Mouse (Mus musculus): Measurements from ENCODE around the gene Flrt1.

Flrt1 gene

DNA sequence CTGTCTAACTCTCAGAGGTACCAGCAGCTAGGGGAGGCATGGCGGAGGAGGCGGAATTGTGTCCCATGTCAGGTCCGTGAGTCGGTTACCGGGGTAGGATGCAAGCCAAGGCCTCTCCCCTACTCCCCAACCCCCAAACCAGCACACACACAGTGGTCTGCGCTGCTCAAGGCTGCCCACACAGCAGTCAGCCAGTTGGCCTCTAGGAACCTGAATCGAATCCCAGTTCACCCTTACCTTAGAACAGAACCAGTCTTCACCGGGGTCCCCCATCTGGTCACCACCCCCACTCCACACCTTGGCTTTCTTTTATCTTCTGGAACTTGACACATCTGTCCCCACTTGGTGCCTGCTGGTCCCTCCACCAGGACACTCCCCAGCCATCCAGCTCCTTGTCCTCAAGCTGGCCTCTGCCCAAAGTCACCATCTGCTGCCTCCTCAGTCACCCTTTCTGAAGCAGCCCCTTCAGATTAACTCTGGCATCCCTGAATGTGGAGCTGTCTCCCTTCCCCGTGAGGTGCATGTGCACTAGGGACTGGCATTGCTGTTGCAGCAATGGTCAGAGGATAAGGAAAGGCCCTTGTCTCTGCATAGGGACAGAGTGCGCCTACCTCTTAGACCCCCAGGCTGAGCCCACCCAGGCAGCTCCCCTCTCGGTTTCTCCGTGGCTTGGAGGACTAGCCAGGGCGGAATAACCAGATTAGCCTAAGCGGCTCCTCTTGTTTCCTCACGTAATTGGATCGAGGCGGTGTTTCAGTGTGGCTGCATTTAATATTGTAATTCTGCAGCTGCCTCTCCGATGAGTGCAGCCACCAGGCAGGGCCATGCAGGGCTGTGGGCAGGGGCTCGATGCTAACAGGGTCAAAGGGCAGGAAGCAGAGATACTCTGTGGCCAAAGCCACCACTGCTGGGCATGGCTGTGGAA, 23.3 kb upstream of the Flrt1 start:
- no peak for DNase-seq

GRCm38 (mm10) chr19:7126933-7127332, 21.4 kb upstream of the Flrt1 start:
- DNase-seq, result no peak

DNA sequence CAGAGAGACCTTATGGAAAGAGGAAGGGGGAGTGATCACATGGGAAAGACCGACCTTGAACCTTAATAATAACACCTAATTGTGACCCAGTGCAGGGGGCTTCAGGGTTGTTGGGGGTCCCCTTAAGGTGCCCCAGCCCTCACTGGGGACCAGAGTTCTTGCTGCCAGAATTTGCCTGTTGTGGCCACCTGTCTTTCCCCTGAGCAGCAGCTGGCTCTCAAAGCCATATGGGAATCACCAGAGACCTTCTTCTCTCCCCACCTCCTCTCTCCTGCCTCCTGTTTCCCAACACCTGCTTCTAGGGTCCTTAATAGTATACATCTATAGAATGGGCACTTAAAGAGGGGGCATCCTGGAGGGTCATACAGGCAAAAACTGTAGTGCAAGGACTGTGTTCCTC, 20.7 kb upstream of the Flrt1 start:
- no peak for DNase-seq

DNA sequence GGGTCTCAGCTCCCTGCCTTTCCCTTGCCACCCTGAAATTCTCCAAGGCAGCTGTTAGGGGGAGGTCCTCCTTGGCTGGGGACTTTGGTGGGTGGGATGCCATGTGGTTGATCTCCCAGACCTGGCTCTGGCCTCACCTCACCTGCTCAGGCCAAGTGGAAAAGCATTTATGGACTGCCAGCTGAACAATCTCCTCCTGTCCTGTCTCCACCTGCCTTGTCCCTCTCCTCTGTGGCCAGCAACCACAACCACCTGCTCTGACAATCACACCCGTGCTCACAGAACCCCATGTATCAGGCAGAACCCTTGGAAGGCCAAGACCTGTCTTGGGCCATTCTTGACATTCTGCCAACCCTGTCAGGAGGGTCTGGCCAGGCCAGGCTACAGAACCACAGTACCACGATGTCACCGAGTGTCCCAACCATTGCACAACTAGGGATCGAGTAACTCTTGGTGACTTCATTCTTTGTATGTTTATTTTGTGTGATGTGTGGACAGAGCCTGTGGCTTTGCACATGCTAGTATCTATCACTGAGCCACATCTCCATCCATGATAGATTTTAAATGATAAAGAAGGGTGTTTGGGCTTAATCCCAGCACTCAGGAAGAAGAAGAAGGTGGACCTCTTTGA, 20.1 kb upstream of the Flrt1 start:
- no peak for DNase-seq

DNA sequence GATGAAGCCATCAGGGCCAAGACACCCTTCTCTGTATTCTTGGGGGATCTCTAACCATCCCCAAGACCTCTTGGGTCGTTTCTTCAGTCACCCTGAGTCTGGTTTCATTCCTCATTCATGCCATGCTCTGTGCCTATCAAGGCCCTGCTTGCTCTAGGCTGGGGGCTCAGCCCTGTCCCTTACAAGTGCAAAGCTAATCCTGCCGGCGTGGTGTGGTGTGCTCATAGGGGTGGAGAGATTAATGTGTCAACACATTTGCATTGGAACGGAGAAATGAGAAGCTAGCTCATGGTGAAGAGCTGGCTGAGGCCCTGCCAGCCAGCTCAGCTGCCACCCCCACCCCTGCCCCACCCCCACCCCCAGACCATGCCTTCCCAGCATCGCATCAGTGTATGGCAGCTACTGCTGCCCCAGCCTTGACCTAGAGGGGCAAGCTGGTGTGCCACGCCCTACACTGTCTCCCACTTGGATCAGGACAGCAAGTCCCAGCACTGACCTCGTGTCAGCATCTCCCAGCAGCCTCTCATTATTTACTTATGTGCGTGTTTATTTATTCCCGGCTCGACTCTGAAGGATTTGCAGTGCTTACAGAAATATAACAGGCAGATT, 17.3 kb upstream of the Flrt1 start:
- DNase-seq, result no peak

DNA sequence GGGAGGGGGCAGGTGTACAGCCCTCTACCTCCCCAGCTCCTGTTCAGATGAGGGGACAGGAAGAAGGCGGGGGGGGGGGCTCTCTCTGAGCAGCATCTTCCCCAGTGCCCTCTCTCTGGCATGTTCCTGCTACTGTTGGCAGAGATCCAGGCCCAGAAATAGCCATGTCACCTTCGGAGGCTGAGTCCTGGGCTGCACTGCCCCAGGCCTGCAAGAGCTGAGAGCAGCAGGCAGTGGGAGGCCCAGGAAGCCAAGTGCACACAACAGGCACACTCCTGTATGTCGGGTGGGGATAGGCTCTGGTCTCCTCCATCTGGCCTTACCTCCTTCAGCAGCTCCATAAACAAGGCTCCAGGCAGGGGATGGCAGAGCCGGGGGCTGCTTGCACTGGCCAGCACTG, 16.7 kb upstream of the Flrt1 start:
- no peak for DNase-seq

GRCm38 (mm10) chr19:7121252-7121651, 15.7 kb upstream of the Flrt1 start:
- DNase-seq, result no peak

- DNase-seq, result peak; percentile 76
Observed at GRCm38 (mm10) chr19:7117653-7118307, 12.3 kb upstream of the Flrt1 start.

GRCm38 (mm10) chr19:7117141-7117540, 11.6 kb upstream of the Flrt1 start:
- DNase-seq, result peak; percentile 80

DNA sequence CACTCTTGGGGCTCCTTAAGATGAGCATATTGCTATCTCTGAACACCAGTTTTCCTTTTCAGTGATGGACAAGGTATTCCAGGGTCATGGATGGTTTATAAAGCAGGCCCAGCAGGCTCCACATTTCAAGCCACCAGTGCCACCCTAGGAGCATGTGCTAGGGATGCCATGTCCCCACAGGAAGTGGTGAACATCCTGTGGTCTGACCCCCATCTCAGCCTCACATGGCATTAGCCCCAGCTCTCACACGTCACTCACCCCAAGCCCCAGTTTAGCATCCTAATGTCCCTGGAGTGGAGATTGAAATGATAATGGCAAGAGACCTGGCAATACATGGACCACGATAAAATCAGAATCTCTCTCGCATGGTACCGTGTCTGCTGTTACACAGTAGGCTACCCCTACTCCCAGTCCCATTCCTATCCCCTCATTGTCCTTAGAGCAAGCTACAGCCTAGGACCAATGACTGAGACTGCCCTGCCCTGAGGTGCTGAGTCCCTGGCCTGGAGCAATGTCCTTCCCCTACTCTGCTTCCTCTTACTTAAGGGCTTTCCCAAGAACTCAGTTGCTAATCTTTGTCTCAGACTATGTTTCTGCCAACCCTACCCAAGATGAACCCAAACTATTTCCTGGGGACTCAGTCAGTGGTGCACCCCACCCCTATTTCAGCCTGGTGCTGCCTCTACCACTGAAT, 10.7 kb upstream of the Flrt1 start:
- DNase-seq, result no peak

DNA sequence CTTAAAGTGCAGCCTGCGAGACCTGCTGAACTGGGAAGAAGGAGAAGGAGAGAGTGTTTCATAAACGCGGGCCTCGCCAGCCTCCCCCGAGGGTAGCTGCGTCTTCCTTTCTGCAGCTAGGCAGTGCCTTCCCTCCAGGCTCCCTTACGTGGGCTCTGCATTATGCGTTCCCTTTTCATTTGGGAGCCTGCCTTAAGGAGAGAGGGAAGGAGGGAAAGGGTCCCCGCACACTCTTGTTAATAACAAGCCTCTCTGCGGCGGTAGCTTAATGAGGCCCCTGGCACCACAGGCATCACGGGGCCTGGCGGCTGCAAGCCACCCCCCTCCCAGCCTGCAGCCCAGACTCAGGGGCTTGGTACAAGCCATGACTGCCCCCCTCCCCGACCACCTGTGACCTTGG, 8.0 kb upstream of the Flrt1 start:
- DNase-seq, result no peak

DNA sequence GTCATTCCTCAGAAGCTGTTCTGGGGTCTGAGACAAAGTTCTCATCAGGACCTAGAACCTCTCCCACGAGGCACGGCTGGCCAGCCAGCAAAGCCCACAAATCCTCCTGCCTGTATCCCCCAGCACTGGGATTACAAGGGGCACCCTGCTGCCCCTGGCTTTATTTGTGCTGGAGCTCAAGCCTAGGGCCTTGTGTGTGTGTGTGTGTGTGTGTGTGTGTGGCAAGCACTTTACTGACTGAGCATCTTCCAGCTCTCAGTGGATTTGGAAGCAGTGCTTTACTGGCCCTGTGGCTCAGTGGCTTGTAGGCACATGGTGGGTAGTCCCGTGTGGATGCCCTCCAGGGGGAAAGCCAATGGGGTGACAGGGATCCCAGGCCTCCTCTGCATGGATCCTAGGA, 7.1 kb upstream of the Flrt1 start:
- no peak for DNase-seq

GRCm38 (mm10) chr19:7111710-7112109, 6.2 kb upstream of the Flrt1 start:
- DNase-seq, result no peak

DNA sequence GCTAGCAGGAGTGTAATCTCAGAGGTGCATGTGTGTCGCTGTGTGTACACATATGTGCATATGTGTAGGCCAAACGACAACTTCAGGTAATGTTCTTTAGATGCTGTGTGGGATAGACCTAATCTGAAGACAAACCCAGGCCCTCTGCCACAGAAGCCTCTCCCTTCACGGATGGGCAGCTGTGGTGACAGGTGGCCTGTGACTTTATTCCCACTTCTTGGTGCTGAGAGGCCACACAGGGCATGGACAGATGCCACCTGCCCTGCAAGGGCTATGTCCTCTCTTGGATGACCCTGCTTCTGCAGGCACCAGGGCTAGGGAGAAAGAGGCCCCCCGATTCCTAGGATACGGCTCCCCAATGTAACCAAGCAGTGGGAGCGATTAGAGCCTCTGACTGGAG, 5.8 kb upstream of the Flrt1 start:
- DNase-seq, result no peak

DNA sequence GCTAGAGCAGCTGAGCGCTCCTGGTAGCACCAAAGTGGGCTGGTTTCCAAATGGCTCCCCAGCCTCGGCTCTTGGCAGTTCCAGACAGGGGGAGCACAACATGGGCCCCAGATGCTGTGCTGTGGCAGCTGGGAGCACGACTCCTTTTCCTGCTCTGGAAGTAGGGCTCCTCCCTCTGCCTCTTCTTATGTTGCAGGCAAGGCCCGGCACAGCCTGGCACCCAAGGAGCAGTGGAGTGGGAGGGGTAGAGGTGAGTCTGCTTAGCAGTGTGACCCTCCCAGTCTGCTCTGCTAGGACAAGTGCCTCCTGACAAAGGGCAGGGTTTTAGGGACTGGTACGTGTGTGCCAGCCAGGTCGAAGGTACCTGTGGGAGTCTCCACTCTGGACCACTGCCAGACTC, 5.3 kb upstream of the Flrt1 start:
- no peak for DNase-seq

GRCm38 (mm10) chr19:7110097-7110496, 4.6 kb upstream of the Flrt1 start:
- DNase-seq, result no peak

GRCm38 (mm10) chr19:7108114-7108905, 2.8 kb upstream of the Flrt1 start:
- peak; percentile 58 for DNase-seq

DNA sequence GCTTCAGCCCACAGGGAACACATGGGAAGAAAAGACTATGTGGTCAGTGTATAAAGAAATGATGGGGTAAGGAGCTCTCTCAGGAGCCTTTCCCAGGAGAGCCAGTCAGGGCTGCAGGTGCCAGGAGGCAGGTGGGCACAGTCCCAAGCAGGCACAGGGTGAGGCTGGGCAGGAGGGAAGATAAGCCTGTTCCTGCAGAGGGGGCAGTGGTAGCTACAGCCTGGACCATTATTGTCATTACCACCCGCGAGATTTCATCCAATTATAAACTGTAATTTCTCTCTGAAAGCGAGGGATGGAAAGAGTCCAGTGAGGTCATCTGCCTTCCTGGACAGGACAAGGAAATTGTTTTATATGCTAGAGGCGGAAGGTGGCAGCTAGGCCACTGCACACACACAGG, 1.6 kb upstream of the Flrt1 start:
- no peak for DNase-seq

DNA sequence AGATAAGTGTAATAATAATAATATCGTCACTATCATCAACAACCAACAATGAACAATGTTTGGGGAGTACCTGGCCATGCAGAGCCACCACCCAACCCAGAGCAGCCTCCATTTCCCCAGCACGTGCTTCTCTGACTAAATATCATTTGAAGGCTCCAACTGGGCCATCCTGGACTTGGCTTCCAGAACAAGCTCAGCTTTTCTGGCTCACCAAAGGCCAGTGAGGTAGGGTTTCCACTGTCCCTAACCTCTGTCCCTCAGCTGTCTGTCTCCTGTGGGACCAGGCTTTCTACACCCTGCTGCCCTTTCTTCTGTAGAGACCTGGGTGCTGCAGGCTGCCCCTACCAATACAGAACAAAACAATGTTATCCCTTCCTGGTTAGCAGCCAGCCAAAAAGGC, 1.0 kb upstream of the Flrt1 start:
- no peak for DNase-seq

DNA sequence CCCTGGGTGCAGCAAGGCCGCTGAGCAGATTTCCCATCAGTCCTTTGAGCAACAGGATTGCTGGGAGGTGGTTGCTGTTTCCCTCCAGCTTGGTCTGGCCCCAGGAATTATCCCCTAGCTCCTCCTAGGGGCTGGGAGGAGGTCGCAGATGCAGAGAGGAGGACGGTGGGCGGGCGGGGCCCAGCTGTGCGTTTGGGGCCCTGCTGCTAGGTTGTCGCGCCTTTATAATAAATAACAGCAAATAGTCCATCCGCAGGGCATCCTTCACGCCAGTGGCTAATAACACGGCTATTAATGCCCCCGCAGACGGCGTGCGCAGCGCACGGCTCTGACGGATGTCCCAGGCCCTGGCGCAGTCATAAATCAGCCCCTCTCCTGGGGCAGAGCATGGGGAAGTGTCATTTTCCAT, 1.5 kb downstream of the Flrt1 start:
- peak; percentile 46 for DNase-seq

DNA sequence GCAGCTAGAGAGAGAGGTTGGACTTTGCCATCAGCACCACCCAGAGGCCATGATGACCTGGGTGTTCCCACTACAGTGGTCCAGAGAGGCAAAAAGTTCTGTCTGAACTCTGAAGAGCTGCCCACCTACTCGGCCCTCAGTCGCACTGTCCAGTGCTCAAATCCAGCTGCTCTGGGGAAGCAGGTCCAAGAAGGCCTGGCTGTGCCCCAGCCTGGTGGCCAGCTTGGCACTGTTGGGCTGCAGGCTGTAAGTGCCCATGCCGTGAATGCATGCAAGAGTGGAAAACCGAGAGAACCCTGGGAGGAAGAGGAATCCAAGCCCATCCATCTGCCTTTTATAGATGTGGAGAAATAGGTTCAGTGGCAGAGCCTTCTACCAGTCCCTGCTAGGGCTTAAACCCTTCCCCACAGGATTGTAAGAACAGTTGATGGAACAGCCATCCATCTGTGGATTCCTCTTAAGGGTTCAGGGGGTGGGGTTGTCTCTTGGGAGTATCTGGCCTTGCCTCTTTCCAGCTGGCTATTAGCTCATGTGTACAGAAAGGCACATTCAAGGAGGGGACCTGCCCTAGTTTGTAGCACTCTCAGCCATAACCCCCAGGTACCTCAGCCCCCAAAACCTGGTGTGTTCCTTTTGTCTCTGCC, 2.1 kb downstream of the Flrt1 start:
- no peak for DNase-seq
